Mouse (Mus musculus): Measurements from ENCODE around the gene Cdh24. TPM values are rescaled to one million over a fixed set of nuclear protein-coding genes. Genes with fewer than 3 reads are reported as not detected.

The Cdh24 gene
- polyA plus RNA-seq, 1 experiment: 138 TPM

- Histone ChIP-seq H3K4me3 (ENCODE audit: control insufficient read depth, insufficient read depth, low read length) (peak overlapping the region; percentile 74; the same call in 1 of the 2 replicates), H3K4me1 (replicated peaks; ENCODE audit: control insufficient read depth, insufficient read depth, low read length) (peaks cover 4% of the 10 kb centered on the region), H3K27ac (ENCODE audit: control insufficient read depth, insufficient read depth, low read length) (no peak overlapping the region), H3K27me3 (ENCODE audit: control insufficient read depth, insufficient read depth, low read length) (no peaks in the 10 kb centered on the region), H3K36me3 (ENCODE audit: control insufficient read depth, insufficient read depth, low read length) (no peaks in the 10 kb centered on the region)
- 89% methylated on average over 8 of the region's 8 CpGs for WGBS
- TF ChIP-seq POLR2A (IDR thresholded peaks at IDR 0.05; ENCODE audit: control insufficient read depth, extremely low read depth, insufficient read depth, low read length, poor library complexity) (no peak), CTCF (IDR thresholded peaks at IDR 0.05; ENCODE audit: borderline replicate concordance, control insufficient read depth, extremely low read depth, insufficient read depth, low read length, poor library complexity) (no peak)
- no peak for DNase-seq
Measured at GRCm38 (mm10) chr14:54603686-54604085, 37.5 kb downstream of the Cdh24 start.

- TF ChIP-seq POLR2A (IDR thresholded peaks at IDR 0.05; ENCODE audit: control insufficient read depth, extremely low read depth, insufficient read depth, low read length, poor library complexity) (peak; percentile 94), CTCF (IDR thresholded peaks at IDR 0.05; ENCODE audit: borderline replicate concordance, control insufficient read depth, extremely low read depth, insufficient read depth, low read length, poor library complexity) (0 out of 2 replicates have a peak, but pooled peaks have one; percentile 47)
- peak; percentile 95 for DNase-seq
- Histone ChIP-seq H3K27ac (ENCODE audit: control insufficient read depth, insufficient read depth, low read length) (peak overlapping the region; percentile 64), H3K4me1 (replicated peaks; ENCODE audit: control insufficient read depth, insufficient read depth, low read length) (peaks cover 4% of the 10 kb centered on the region), H3K27me3 (ENCODE audit: control insufficient read depth, insufficient read depth, low read length) (no peaks in the 10 kb centered on the region), H3K36me3 (ENCODE audit: control insufficient read depth, insufficient read depth, low read length) (no peaks in the 10 kb centered on the region), H3K4me3 (ENCODE audit: control insufficient read depth, insufficient read depth, low read length) (peak overlapping the region; percentile 74)
- under 1% methylated on average over 46 of the region's 46 CpGs for WGBS
Measured at GRCm38 (mm10) chr14:54603038-54603654, 38.0 kb downstream of the Cdh24 start.

- no peak for DNase-seq
- H3K27ac ChIP-seq (ENCODE audit: control insufficient read depth, insufficient read depth, low read length): no peak overlapping the region
- H3K27me3 ChIP-seq (ENCODE audit: control insufficient read depth, insufficient read depth, low read length): no peaks in the 10 kb centered on the region
- H3K4me3 ChIP-seq (ENCODE audit: control insufficient read depth, insufficient read depth, low read length): no peak overlapping the region
- H3K36me3 ChIP-seq (ENCODE audit: control insufficient read depth, insufficient read depth, low read length): no peaks in the 10 kb centered on the region
- no peak for TF ChIP-seq CTCF (IDR thresholded peaks at IDR 0.05; ENCODE audit: borderline replicate concordance, control insufficient read depth, extremely low read depth, insufficient read depth, low read length, poor library complexity)
- no peak for TF ChIP-seq POLR2A (IDR thresholded peaks at IDR 0.05; ENCODE audit: control insufficient read depth, extremely low read depth, insufficient read depth, low read length, poor library complexity)
- 66% methylated on average over 4 of the region's 4 CpGs for WGBS
- peaks cover 4% of the 10 kb centered on the region for H3K4me1 ChIP-seq (replicated peaks; ENCODE audit: control insufficient read depth, insufficient read depth, low read length)
Measured at GRCm38 (mm10) chr14:54602613-54603012, 38.6 kb downstream of the Cdh24 start.

GRCm38 (mm10) chr14:54601601-54602000 lies 39.6 kb downstream of the Cdh24 start:
- DNase-seq: no peak
- Histone ChIP-seq H3K4me1 (replicated peaks; ENCODE audit: control insufficient read depth, insufficient read depth, low read length) (peaks cover 4% of the 10 kb centered on the region), H3K27ac (ENCODE audit: control insufficient read depth, insufficient read depth, low read length) (no peak overlapping the region), H3K36me3 (ENCODE audit: control insufficient read depth, insufficient read depth, low read length) (no peaks in the 10 kb centered on the region), H3K27me3 (ENCODE audit: control insufficient read depth, insufficient read depth, low read length) (no peaks in the 10 kb centered on the region), H3K4me3 (ENCODE audit: control insufficient read depth, insufficient read depth, low read length) (no peak overlapping the region)
- no peak for TF ChIP-seq CTCF (IDR thresholded peaks at IDR 0.05; ENCODE audit: borderline replicate concordance, control insufficient read depth, extremely low read depth, insufficient read depth, low read length, poor library complexity)
- no peak for TF ChIP-seq POLR2A (IDR thresholded peaks at IDR 0.05; ENCODE audit: control insufficient read depth, extremely low read depth, insufficient read depth, low read length, poor library complexity)
- 63% methylated on average over 2 of the region's 2 CpGs for WGBS

- Histone ChIP-seq H3K4me1 (replicated peaks; ENCODE audit: control insufficient read depth, insufficient read depth, low read length) (no peaks in the 10 kb centered on the region), H3K27ac (ENCODE audit: control insufficient read depth, insufficient read depth, low read length) (no peak overlapping the region), H3K36me3 (ENCODE audit: control insufficient read depth, insufficient read depth, low read length) (no peaks in the 10 kb centered on the region), H3K27me3 (ENCODE audit: control insufficient read depth, insufficient read depth, low read length) (no peaks in the 10 kb centered on the region), H3K4me3 (ENCODE audit: control insufficient read depth, insufficient read depth, low read length) (no peak overlapping the region)
- TF ChIP-seq POLR2A (IDR thresholded peaks at IDR 0.05; ENCODE audit: control insufficient read depth, extremely low read depth, insufficient read depth, low read length, poor library complexity): no peak
- TF ChIP-seq CTCF (IDR thresholded peaks at IDR 0.05; ENCODE audit: borderline replicate concordance, control insufficient read depth, extremely low read depth, insufficient read depth, low read length, poor library complexity): peak; percentile 62; the same call in 1 of the 2 replicates
- peak; percentile 14 for DNase-seq
- WGBS: 86% methylated on average over 7 of the region's 7 CpGs
Measured at GRCm38 (mm10) chr14:54597084-54597483, 44.1 kb downstream of the Cdh24 start.

- Histone ChIP-seq H3K27me3 (ENCODE audit: control insufficient read depth, insufficient read depth, low read length) (no peaks in the 10 kb centered on the region), H3K4me3 (ENCODE audit: control insufficient read depth, insufficient read depth, low read length) (no peak overlapping the region), H3K36me3 (ENCODE audit: control insufficient read depth, insufficient read depth, low read length) (no peaks in the 10 kb centered on the region), H3K27ac (ENCODE audit: control insufficient read depth, insufficient read depth, low read length) (no peak overlapping the region), H3K4me1 (replicated peaks; ENCODE audit: control insufficient read depth, insufficient read depth, low read length) (no peaks in the 10 kb centered on the region)
- TF ChIP-seq CTCF (IDR thresholded peaks at IDR 0.05; ENCODE audit: borderline replicate concordance, control insufficient read depth, extremely low read depth, insufficient read depth, low read length, poor library complexity) (no peak), POLR2A (IDR thresholded peaks at IDR 0.05; ENCODE audit: control insufficient read depth, extremely low read depth, insufficient read depth, low read length, poor library complexity) (no peak)
- WGBS: 96% methylated on average over 28 of the region's 28 CpGs
- DNase-seq: no peak
Measured at GRCm38 (mm10) chr14:54594631-54595414, 46.3 kb downstream of the Cdh24 start.
